Mouse (Mus musculus) limb, embryonic 15.5 days (tissue): ENCODE data around the gene Tshb. TPM values are rescaled to one million over a fixed set of nuclear protein-coding genes. Genes with fewer than 3 reads are reported as not detected.

Experiments
- ATAC-seq: fragments of 200-750 bp; cut with Nextera tagmentation; 2 replicates; pipeline ENCODE4 v1.8.0; 2017; ENCODE audit warnings: low read depth, moderate TSS enrichment; ENCODE audit not compliant: insufficient number of reproducible peaks, low FRiP score, low TSS enrichment
- H3K27ac ChIP-seq: fragments of 300-500 bp; sonication (generic); 2 replicates; pipeline ENCODE4 v1.5.1; 2015; ENCODE audit warnings: moderate library complexity, mild to moderate bottlenecking, inconsistent platforms
- H3K27me3 ChIP-seq: fragments of 300-500 bp; sonication (generic); 2 replicates; pipeline ENCODE4 v1.6.1; 2015; ENCODE audit warnings: inconsistent platforms
- H3K36me3 ChIP-seq: fragments of 300-500 bp; sonication (generic); 2 replicates; pipeline ENCODE4 v1.6.1; 2015; ENCODE audit warnings: inconsistent platforms
- H3K4me1 ChIP-seq: fragments of 300-500 bp; sonication (generic); 2 replicates; pipeline ENCODE4 v1.6.1; 2015; ENCODE audit warnings: inconsistent platforms
- H3K4me2 ChIP-seq: fragments of 300-500 bp; sonication (generic); 2 replicates; pipeline ENCODE4 v1.6.1; 2015; ENCODE audit warnings: mild to moderate bottlenecking, inconsistent platforms
- H3K4me3 ChIP-seq: fragments of 300-500 bp; sonication (generic); 2 replicates; pipeline ENCODE4 v1.5.1; 2015; ENCODE audit warnings: mild to moderate bottlenecking, inconsistent platforms
- H3K9ac ChIP-seq: fragments of 300-500 bp; sonication (generic); 2 replicates; pipeline ENCODE4 v1.6.1; 2015; ENCODE audit warnings: inconsistent platforms
- H3K9me3 ChIP-seq: fragments of 300-500 bp; sonication (generic); 2 replicates; pipeline ENCODE4 v1.6.1; 2016; ENCODE audit warnings: inconsistent platforms
- whole genome bisulfite sequencing: fragments of 180-500 bp; shearing (Covaris S2); methylation state at CpG from one replicate; pipeline ENCODE4 v1.1.7; 2015; 5-methylcytosine and 5-hydroxymethylcytosine counted together
- polyA plus RNA-seq: library from polyadenylated mRNA; unstranded; fragments of >200 nt; fragmentation: Nextera tagmentation; extraction: Ambion mirVana; gene quantifications from 2 replicates; pipeline ENCODE4 v1.2.1, GENCODE M21; 2015

Gene Tshb
- polyA plus RNA-seq, 1 experiment from 2014 or later: 0.12 TPM

DNA sequence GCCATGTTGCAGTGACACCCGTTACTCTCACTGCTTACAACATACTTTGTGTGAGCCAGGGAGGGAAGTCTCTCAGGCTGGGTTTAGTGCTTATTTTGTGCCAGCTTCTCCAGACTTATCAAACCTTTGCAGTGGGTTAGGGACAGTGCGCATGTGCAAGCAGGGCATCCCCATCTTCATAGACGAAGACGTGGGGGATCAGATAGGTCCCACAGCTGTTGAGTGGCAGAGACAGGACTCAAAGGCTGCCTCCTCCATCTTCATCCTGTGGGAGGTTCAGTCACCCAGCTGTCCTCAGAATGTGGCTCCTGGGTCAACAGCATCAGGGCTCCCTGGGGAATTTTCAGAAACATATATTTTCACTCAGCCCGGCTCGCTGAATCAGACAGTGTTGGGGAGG, 46.1 kb downstream of the Tshb start:
- 71% methylated on average over 6 of the region's 6 CpGs for WGBS
- Histone ChIP-seq H3K4me1 (peaks cover 31% of the 10 kb centered on the region), H3K36me3 (no peaks in the 10 kb centered on the region), H3K4me3 (no peak overlapping the region), H3K9me3 (no peaks in the 10 kb centered on the region), H3K27me3 (0 out of 2 replicates have a peak, but pooled peaks cover 3% of the 10 kb centered on the region), H3K27ac (no peak overlapping the region), H3K4me2 (no peak overlapping the region), H3K9ac (no peak overlapping the region)
- no peak for ATAC-seq

GRCm38 (mm10) chr3:102735638-102736037, 46.9 kb downstream of the Tshb start:
- no peak for ATAC-seq
- Histone ChIP-seq H3K4me1 (peaks cover 31% of the 10 kb centered on the region), H3K9ac (no peak overlapping the region), H3K9me3 (no peaks in the 10 kb centered on the region), H3K4me2 (peak overlapping the region; percentile 91), H3K27ac (no peak overlapping the region), H3K4me3 (peak overlapping the region; percentile 67), H3K27me3 (0 out of 2 replicates have a peak, but pooled peaks cover 3% of the 10 kb centered on the region), H3K36me3 (no peaks in the 10 kb centered on the region)
- WGBS: 62% methylated on average over 6 of the region's 6 CpGs

DNA sequence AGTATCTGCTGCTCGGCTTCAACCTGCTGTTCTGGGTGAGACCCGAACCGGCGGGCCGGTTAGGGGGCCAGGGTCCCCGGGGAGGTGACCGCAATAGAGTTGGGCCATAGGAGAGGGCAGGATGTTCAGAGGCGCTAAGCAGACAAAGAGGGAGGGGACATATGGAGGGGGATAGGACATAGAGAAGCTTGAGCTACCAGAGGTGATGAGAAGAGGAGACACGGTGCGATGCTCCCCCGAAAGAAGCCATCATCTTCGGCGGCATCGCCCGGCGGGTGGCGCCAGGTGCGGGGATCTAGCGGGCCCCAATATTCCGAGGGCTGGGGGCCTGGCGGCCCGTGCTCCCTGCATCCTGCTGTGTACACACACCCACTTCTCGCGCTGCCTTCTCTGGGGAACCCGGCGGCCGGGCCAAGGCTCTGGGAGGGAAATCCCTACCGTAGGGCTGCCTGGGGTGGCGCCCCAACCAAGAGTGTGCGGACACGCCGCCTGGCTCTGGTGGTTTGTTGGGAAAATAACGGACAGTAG, 47.4 kb downstream of the Tshb start:
- peak; percentile 61 for ATAC-seq
- under 1% methylated on average over 33 of the region's 33 CpGs for WGBS

DNA sequence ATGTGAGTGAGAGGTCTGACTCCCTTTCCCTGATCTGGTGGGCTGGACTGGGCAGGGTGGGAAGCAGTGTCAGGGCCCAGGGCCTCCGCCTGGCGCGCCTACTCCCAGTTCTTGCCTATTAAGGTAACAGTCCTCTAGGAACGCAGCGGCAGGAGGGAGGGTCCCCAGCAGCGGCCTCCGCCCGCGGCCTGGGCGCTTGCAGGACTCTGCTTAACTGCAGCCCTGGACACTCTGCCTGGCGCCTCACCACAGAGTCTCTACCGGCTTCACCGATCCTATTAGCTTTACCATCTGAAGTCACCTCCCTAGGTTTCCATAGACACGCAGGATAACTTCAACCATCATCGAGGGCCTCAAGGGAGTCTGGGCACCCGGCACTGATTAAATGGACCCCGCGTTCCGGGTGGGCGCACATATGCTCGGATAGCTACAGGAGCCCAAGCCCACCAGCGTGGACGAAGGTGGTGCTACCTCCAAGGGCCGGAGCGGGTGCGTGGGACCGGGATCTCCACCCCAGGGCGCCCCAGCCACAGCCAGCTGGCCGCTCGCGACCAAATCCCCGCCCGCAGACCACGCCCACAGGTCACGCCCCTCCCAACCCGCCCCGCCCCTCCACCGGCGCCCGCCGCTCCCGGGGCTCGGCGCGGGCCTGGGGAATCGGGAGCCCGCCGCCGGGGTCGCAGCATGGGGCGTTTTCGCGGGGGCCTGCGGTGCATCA, 48.0 kb downstream of the Tshb start, which contains the start of gene Tspan2:
Tspan2 (plus strand) TSS at position 217 of the 718 bp plus-strand sequence.
- H3K27me3 ChIP-seq: 0 out of 2 replicates have a peak, but pooled peaks cover 3% of the 10 kb centered on the region
- no peaks in the 10 kb centered on the region for H3K9me3 ChIP-seq
- peak within 1 kb of the TSS; percentile 60 for H3K9ac ChIP-seq
- peak; percentile 72 for ATAC-seq
- peak within 1 kb of the TSS; percentile 65 for H3K27ac ChIP-seq
- WGBS: under 1% methylated on average over 54 of the region's 54 CpGs
- H3K36me3 ChIP-seq: no peaks in the 10 kb centered on the region
- peak within 1 kb of the TSS; percentile 67 for H3K4me3 ChIP-seq
- peak within 1 kb of the TSS; percentile 91 for H3K4me2 ChIP-seq
- peaks cover 31% of the 10 kb centered on the region for H3K4me1 ChIP-seq

More for the DNA sequence above, 47.4 kb downstream of the Tshb start:
- 0 out of 2 replicates have a peak, but pooled peaks cover 3% of the 10 kb centered on the region for H3K27me3 ChIP-seq
- no peaks in the 10 kb centered on the region for H3K9me3 ChIP-seq
- H3K9ac ChIP-seq: peak overlapping the region; percentile 60
- H3K4me2 ChIP-seq: peak overlapping the region; percentile 91
- no peaks in the 10 kb centered on the region for H3K36me3 ChIP-seq
- peak overlapping the region; percentile 67 for H3K4me3 ChIP-seq
- H3K27ac ChIP-seq: 0 out of 2 replicates have a peak overlapping the region, but pooled peaks have one; percentile 65
- peaks cover 31% of the 10 kb centered on the region for H3K4me1 ChIP-seq

DNA sequence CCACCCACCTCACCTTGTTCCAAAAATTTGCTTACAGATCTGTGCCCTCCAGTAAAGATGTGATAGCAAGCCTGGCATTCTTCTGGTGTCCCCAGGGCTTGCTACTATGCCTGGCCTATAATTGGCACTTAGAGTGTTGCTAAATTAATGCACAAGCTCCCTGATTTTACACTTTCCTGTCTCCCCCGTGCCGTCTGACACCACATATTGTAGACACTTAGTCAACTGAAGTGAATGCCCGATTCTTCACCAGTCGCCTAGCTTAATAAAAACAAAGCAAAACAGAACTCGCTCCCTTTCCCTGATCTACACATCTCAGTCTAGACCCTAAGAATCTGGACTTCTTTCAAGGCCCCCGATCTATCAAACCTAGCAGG, 48.6 kb downstream of the Tshb start:
- no peaks in the 10 kb centered on the region for H3K36me3 ChIP-seq
- H3K9me3 ChIP-seq: no peaks in the 10 kb centered on the region
- peaks cover 31% of the 10 kb centered on the region for H3K4me1 ChIP-seq
- WGBS: 27% methylated on average over 6 of the region's 6 CpGs
- H3K27me3 ChIP-seq: 0 out of 2 replicates have a peak, but pooled peaks cover 3% of the 10 kb centered on the region
- H3K4me2 ChIP-seq: peak overlapping the region; percentile 91
- H3K9ac ChIP-seq: 0 out of 2 replicates have a peak overlapping the region, but pooled peaks have one; percentile 60
- ATAC-seq: no peak
- peak overlapping the region; percentile 67 for H3K4me3 ChIP-seq
- H3K27ac ChIP-seq: no peak overlapping the region

DNA sequence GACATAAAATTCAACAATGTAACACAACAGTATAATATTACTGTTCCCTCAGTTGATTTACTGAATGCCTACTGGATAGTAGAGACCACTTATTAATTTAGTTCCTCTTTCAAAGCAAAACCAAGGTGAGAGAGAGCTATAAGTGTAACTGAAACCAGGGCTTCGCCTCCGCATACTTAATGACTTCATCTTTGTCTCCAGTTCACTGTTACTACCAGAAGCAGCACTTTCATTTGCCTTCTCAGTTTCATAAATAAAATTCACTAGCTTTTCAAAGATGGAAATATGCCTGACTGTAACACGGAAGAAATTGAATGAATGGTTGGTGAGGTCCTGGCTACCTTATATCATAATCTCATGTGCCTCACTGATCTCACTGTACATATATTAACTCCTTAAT, 49.5 kb downstream of the Tshb start:
- ATAC-seq: no peak
- peaks cover 24% of the 10 kb centered on the region for H3K4me1 ChIP-seq
- WGBS: 82% methylated on average over 3 of the region's 3 CpGs

GRCm38 (mm10) chr3:102732619-102733018, 49.9 kb downstream of the Tshb start:
- Histone ChIP-seq H3K4me1 (peaks cover 20% of the 10 kb centered on the region), H3K36me3 (no peaks in the 10 kb centered on the region)

More for the DNA sequence above, 49.5 kb downstream of the Tshb start:
- H3K36me3 ChIP-seq: no peaks in the 10 kb centered on the region
- no peak overlapping the region for H3K27ac ChIP-seq
- no peak overlapping the region for H3K4me3 ChIP-seq
- H3K9ac ChIP-seq: no peak overlapping the region
- H3K27me3 ChIP-seq: 0 out of 2 replicates have a peak, but pooled peaks cover 3% of the 10 kb centered on the region
- H3K9me3 ChIP-seq: no peaks in the 10 kb centered on the region
- no peak overlapping the region for H3K4me2 ChIP-seq

DNA sequence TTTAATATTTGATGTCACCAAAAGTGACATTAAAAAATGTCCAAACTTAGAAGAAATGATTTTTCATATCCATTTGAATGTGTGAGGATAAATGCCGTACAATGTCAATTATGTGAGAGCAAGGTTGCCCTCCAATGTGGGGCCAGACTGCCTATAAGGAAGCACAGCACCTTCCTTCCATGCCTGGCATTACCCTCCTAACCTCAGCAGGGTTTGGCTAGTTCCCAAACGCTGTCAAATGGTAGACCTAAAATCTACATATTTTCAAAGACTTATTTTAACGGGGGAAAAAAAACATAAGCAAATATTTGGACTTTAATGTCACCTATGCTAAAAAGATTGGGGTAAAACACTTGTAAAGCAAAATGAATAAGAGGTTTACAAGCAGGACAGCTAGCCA, 51.4 kb downstream of the Tshb start:
- no peak for ATAC-seq
- Histone ChIP-seq H3K9ac (no peak overlapping the region), H3K4me2 (no peak overlapping the region), H3K4me1 (peaks cover 17% of the 10 kb centered on the region), H3K27ac (no peak overlapping the region), H3K36me3 (no peaks in the 10 kb centered on the region), H3K4me3 (no peak overlapping the region), H3K27me3 (0 out of 2 replicates have a peak, but pooled peaks cover 3% of the 10 kb centered on the region), H3K9me3 (no peaks in the 10 kb centered on the region)
- WGBS: 68% methylated on average over 3 of the region's 3 CpGs

More at GRCm38 (mm10) chr3:102732619-102733018, 49.9 kb downstream of the Tshb start:
- Histone ChIP-seq H3K4me2 (no peak overlapping the region), H3K27me3 (0 out of 2 replicates have a peak, but pooled peaks cover 3% of the 10 kb centered on the region), H3K4me3 (no peak overlapping the region), H3K27ac (no peak overlapping the region), H3K9me3 (no peaks in the 10 kb centered on the region), H3K9ac (no peak overlapping the region)
- 87% methylated on average over 4 of the region's 4 CpGs for WGBS
- ATAC-seq: no peak

DNA sequence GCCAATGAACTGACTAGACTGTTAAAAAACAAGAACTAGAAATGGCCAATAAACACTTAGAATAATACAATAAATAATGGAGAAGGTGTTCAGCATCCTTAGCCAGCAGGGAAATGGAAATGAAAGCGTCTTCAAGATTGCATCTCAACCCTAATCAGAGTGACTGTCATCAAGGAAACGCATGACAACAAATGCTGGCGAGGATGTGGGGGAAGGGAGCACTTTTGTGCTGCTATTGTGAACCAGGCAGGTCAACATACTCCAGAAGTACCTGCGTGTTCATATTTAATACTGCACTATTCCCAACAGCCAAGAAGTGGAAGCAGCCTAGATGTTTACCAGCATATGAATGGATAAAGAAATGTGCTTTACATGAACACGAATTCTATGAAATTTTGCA, 53.1 kb downstream of the Tshb start:
- Histone ChIP-seq H3K4me1 (peaks cover 9% of the 10 kb centered on the region), H3K27me3 (no peaks in the 10 kb centered on the region), H3K4me3 (no peak overlapping the region), H3K36me3 (no peaks in the 10 kb centered on the region), H3K27ac (no peak overlapping the region), H3K9ac (no peak overlapping the region), H3K4me2 (no peak overlapping the region), H3K9me3 (no peaks in the 10 kb centered on the region)
- whole genome bisulfite sequencing: 53% methylated on average over 5 of the region's 5 CpGs
- no peak for ATAC-seq

Other genes starting within 250 kb of the Tshb start
- gene Tspan2, start 48.2 kb downstream of the Tshb start, polyA plus RNA-seq: 7.2 and 8.0 TPM in 2 replicates
- not detected in 2 replicates for gene Sycp1, start 153.4 kb upstream of the Tshb start, polyA plus RNA-seq
- not detected in 2 replicates for gene Nr1h5, start 181.4 kb upstream of the Tshb start, polyA plus RNA-seq
- 65.4 and 68.1 TPM in 2 replicates for gene Sike1, start 213.0 kb upstream of the Tshb start, polyA plus RNA-seq
- gene Csde1, start 237.7 kb upstream of the Tshb start, polyA plus RNA-seq: 312 and 324 TPM in 2 replicates